Mouse (Mus musculus): ENCODE results near the gene Adamts13. TPM values are rescaled to one million over a fixed set of nuclear protein-coding genes. Genes with fewer than 3 reads are reported as not detected.

Adamts13 gene
- not detected in 2 replicates for polyA plus RNA-seq (2015; fragmentation: Nextera tagmentation; extraction: Ambion mirVana)

- no peak within 1 kb of the TSS for H3K9ac ChIP-seq
- H3K9me3 ChIP-seq = no peaks in the 10 kb centered on the region
Observed at GRCm38 (mm10) chr2:26973116-26973515, at the start of gene Adamts13. Gene Adamts13, plus strand, starts transcription at chr2:26973416.

GRCm38 (mm10) chr2:26927745-26928476 is 45.3 kb upstream of the Adamts13 start:
- no peak for ATAC-seq (ENCODE audit: low FRiP score, low read depth)
- Histone ChIP-seq H3K27ac (replicated peaks) (no peak overlapping the region), H3K4me2 (no peak overlapping the region), H3K36me3 (peaks cover 58% of the 10 kb centered on the region), H3K4me1 (replicated peaks) (peaks cover 25% of the 10 kb centered on the region), H3K9me3 (no peaks in the 10 kb centered on the region), H3K4me3 (no peak overlapping the region), H3K27me3 (no peaks in the 10 kb centered on the region), H3K9ac (no peak overlapping the region)
- WGBS = 91% methylated on average over 6 of the region's 6 CpGs

More at GRCm38 (mm10) chr2:26973116-26973515, at the start of gene Adamts13:
- no peak for ATAC-seq (ENCODE audit: low FRiP score, low read depth)
- no peaks in the 10 kb centered on the region for H3K4me1 ChIP-seq (replicated peaks)
- no peak within 1 kb of the TSS for H3K27ac ChIP-seq (replicated peaks)
- H3K27me3 ChIP-seq = no peaks in the 10 kb centered on the region
- no peaks in the 10 kb centered on the region for H3K36me3 ChIP-seq
- 70% methylated on average over 3 of the region's 3 CpGs for WGBS
- H3K4me2 ChIP-seq = no peak within 1 kb of the TSS
- H3K4me3 ChIP-seq = no peak within 1 kb of the TSS

DNA sequence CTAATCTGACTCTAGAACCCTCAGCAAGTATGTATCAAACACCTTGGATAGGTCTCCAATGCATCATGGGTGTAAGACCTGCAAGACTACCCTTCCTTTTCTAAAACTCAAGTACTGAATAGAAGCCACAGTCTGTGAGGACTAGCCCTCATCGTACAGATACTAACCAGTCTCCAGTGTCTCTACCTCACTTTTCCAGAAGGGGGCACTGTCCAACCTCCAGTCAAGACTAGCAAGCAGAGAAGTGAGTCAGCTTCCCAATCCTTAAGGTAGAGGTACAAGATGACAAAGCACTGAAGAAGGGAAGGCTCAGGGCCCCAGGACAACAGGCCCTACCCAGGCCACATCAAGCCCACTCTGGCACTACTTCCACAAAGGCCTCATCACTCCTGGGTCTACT is 42.8 kb upstream of the Adamts13 start:
- Histone ChIP-seq H3K9me3 (no peaks in the 10 kb centered on the region), H3K27ac (replicated peaks) (no peak overlapping the region), H3K27me3 (no peaks in the 10 kb centered on the region), H3K36me3 (peaks cover 35% of the 10 kb centered on the region), H3K4me3 (no peak overlapping the region), H3K4me2 (no peak overlapping the region), H3K4me1 (replicated peaks) (peaks cover 25% of the 10 kb centered on the region), H3K9ac (no peak overlapping the region)
- WGBS = 33% methylated on average over 1 of the region's 1 CpGs
- no peak for ATAC-seq (ENCODE audit: low FRiP score, low read depth)

DNA sequence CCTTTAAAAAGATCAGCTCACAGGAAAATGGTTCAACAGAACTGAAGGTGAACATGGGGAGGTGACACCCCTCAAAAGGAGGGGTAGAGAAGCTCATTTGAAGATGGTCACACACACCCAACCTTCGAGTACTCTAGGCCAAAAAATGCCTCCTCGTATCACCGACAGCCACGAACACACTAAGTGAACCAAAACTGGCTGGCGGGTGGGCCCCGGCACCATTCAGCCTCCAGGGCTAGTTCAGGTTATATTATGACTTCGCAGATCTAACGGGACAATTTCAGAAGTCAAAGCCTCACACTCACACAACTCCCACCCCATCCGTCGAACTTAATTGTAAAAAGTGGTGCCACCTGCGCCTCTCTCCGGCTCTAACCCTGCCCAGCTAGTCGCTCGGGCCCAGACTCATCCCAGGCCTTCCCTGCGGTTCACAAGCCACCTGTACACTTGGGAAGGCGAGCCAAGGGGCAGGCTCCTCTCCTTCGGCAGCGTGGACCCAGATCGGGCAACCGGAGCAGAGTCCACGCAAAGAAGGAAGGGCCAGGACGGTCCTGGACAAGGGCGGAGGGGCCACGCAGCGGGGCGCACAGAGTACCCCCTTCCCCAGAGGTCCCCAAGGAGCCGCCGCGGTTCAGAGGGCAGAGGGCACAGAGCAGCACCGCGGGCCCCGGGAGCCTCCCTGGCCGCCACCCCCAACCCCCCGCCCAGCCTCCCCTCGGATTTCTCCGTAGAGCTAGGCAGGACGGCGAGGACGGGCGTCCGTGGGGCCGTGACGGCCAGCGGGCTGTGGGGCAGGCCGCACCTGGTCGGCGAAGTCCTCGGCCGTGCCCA is 40.5 kb upstream of the Adamts13 start:
- Histone ChIP-seq H3K27me3 (no peaks in the 10 kb centered on the region), H3K27ac (replicated peaks) (peak overlapping the region; percentile 79), H3K4me1 (replicated peaks) (peaks cover 25% of the 10 kb centered on the region), H3K4me2 (peak overlapping the region; percentile 79), H3K36me3 (peaks cover 16% of the 10 kb centered on the region), H3K9me3 (no peaks in the 10 kb centered on the region), H3K4me3 (peak overlapping the region; percentile 89), H3K9ac (peak overlapping the region; percentile 96)
- ATAC-seq (ENCODE audit: low FRiP score, low read depth) = no peak
- 3% methylated on average over 38 of the region's 49 CpGs for WGBS

DNA sequence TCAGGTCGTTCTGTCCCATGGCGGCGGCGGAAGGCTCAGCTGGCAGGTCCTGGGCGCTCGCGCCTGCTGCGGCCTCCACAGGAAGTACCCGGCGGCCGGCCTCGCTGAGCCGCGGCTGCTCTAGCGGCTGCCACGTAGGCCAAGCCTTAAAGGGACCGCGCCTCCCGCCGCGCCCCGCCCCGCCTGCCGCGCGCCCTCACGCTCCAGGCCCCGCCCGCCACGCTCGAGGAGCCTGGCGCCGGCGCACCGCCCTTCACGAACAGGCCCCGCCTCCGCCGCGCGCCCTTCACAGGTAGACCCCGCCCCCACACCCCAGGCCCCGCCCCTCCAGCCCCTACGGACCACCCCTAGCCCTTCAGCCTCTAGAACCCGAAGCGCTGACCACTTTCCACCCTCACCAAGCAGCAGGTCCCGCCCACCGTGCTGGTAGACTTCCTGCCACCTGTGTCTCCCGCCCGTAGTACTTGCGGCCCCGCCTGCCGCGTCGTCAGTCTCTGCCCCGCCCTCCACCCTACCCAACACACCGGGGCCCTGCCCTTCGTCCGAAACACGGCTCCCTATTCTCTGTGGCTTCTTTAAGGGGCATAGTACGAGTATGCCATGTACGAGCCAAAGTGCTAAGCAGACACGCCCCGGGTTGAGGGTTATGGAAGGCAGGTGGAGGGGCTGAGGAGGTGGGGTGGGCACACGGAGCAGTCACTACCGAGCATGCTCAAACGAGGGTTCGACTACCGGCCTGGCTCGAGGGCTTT is 39.7 kb upstream of the Adamts13 start, which contains the start of the genes Surf4 and Stkld1:
TSS of gene Surf4 (minus strand) at position 625 of the 752 bp plus-strand sequence.
TSS of gene Stkld1 (plus strand) at position 744 of the 752 bp plus-strand sequence.
- Histone ChIP-seq H3K27me3 (no peaks in the 10 kb centered on the region), H3K4me2 (peak within 1 kb of the TSS; percentile 79), H3K27ac (replicated peaks) (peak within 1 kb of the TSS; percentile 79), H3K9me3 (no peaks in the 10 kb centered on the region), H3K4me3 (peak within 1 kb of the TSS; percentile 89), H3K4me1 (replicated peaks) (peaks cover 25% of the 10 kb centered on the region), H3K9ac (peak within 1 kb of the TSS; percentile 96), H3K36me3 (peaks cover 11% of the 10 kb centered on the region)
- WGBS = 1% methylated on average over 58 of the region's 70 CpGs
- peak; percentile 96 for ATAC-seq (ENCODE audit: low FRiP score, low read depth)

DNA sequence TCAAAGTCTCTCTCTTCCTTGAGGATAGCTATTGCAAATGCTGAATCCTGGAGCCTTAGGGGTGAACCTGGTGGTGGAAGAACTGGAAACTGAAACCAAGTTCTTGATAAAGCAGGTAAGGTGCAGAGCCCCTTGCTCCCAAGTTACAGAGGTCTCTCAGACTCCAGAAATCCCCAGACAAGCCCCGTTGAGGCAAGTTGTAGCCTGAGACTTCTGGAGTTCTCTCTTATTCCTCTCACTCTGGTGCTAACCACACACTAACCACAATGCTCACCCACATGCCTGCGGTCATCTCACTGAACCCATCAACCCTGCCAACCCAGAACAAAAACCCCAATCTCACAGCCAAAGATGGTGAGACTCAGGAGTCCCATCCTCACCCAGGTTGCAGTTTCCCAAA is 37.9 kb upstream of the Adamts13 start:
- Histone ChIP-seq H3K27ac (replicated peaks) (no peak overlapping the region), H3K9ac (no peak overlapping the region), H3K9me3 (no peaks in the 10 kb centered on the region), H3K4me3 (no peak overlapping the region), H3K4me2 (no peak overlapping the region), H3K36me3 (peaks cover 3% of the 10 kb centered on the region), H3K4me1 (replicated peaks) (peaks cover 24% of the 10 kb centered on the region), H3K27me3 (no peaks in the 10 kb centered on the region)
- ATAC-seq (ENCODE audit: low FRiP score, low read depth) = no peak
- 98% methylated on average over 2 of the region's 2 CpGs for WGBS

GRCm38 (mm10) chr2:26936425-26936824 is 36.8 kb upstream of the Adamts13 start:
- H3K9ac ChIP-seq = no peak overlapping the region
- H3K4me1 ChIP-seq (replicated peaks) = peaks cover 12% of the 10 kb centered on the region
- H3K27me3 ChIP-seq = no peaks in the 10 kb centered on the region
- H3K36me3 ChIP-seq = no peaks in the 10 kb centered on the region
- ATAC-seq (ENCODE audit: low FRiP score, low read depth) = no peak
- H3K9me3 ChIP-seq = no peaks in the 10 kb centered on the region
- no peak overlapping the region for H3K4me2 ChIP-seq
- WGBS = 83% methylated on average over 1 of the region's 1 CpGs
- H3K27ac ChIP-seq (replicated peaks) = no peak overlapping the region
- H3K4me3 ChIP-seq = no peak overlapping the region

DNA sequence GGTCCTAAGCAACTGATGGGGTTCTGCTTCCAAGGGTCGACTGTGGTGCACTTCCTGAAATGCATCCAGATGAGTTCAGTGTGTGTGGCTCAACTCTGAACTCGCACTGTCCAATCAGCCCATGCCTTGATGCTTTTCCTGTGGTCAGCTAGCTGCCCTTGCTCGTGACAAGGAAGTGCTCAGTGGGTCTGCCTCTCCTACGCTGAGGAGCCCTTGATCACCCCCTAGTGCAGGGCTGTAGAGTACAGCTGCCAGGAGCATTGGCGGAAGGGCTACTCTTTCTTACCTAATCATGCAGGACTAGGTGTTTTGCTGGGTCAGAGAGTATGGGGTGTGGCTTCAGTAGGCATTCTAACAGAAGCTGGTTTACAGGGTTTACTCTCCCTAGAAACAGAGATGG is 31.7 kb upstream of the Adamts13 start:
- H3K4me2 ChIP-seq = no peak overlapping the region
- no peaks in the 10 kb centered on the region for H3K9me3 ChIP-seq
- no peaks in the 10 kb centered on the region for H3K4me1 ChIP-seq (replicated peaks)
- H3K9ac ChIP-seq = no peak overlapping the region
- no peak for ATAC-seq (ENCODE audit: low FRiP score, low read depth)
- H3K27ac ChIP-seq (replicated peaks) = no peak overlapping the region
- WGBS = 44% methylated on average over 5 of the region's 5 CpGs
- H3K27me3 ChIP-seq = no peaks in the 10 kb centered on the region
- no peaks in the 10 kb centered on the region for H3K36me3 ChIP-seq
- no peak overlapping the region for H3K4me3 ChIP-seq

GRCm38 (mm10) chr2:26943253-26943652 is 30.0 kb upstream of the Adamts13 start:
- no peak overlapping the region for H3K9ac ChIP-seq
- H3K4me1 ChIP-seq (replicated peaks) = no peaks in the 10 kb centered on the region
- H3K27ac ChIP-seq (replicated peaks) = no peak overlapping the region
- H3K9me3 ChIP-seq = no peaks in the 10 kb centered on the region
- H3K4me3 ChIP-seq = no peak overlapping the region
- no peak for ATAC-seq (ENCODE audit: low FRiP score, low read depth)
- no peaks in the 10 kb centered on the region for H3K36me3 ChIP-seq
- WGBS = 88% methylated on average over 3 of the region's 3 CpGs
- H3K27me3 ChIP-seq = no peaks in the 10 kb centered on the region
- no peak overlapping the region for H3K4me2 ChIP-seq

DNA sequence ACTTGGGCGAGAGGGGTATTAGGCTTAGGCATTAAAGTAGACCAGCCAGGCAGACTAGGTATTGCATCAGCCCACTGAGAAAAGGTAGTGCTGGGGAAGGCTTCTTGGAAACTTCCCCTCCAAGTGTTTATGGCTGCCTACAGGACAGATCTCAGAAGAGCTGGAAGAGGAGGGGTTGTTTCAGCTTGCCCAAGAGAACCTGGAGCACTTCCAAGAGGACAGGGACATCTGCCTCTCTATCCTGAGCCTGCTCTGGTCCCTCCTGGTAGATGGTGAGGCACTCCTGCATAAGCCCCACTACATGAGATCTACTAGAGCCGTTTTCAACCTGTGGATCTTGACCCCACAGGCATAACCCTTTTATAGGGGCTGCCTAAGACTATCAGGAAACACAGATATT is 22.8 kb upstream of the Adamts13 start:
- H3K27ac ChIP-seq (replicated peaks) = no peak overlapping the region
- 88% methylated on average over 2 of the region's 2 CpGs for WGBS
- ATAC-seq (ENCODE audit: low FRiP score, low read depth) = no peak
- peaks cover 26% of the 10 kb centered on the region for H3K36me3 ChIP-seq
- H3K9ac ChIP-seq = no peak overlapping the region
- H3K27me3 ChIP-seq = no peaks in the 10 kb centered on the region
- no peak overlapping the region for H3K4me3 ChIP-seq
- no peaks in the 10 kb centered on the region for H3K4me1 ChIP-seq (replicated peaks)
- H3K4me2 ChIP-seq = no peak overlapping the region
- no peaks in the 10 kb centered on the region for H3K9me3 ChIP-seq

DNA sequence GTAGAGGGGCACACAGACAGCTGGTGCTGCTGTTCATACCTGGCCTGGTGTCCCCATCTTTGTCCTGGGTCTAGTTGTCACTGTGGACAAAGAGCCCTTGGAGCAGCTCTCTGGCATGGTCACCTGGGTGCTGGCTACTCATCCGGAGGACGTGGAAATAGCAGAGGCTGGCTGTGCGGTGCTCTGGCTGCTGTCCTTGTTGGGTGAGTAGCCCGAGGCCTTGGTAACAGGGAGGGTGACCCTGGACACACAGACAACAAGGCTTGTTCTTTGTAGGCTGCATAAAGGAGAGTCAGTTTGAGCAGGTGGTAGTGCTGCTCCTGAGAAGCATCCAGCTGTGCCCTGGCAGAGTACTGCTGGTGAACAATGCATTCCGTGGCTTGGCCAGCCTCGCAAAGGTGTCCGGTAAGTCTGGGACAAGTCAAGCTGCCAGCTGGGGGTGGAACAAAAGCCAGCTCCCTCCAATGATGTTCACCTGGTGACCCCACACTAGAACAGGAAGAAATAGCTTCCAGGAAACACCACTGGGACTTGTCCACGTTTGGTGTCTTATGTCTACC is 21.8 kb upstream of the Adamts13 start:
- H3K9ac ChIP-seq = no peak overlapping the region
- peaks cover 36% of the 10 kb centered on the region for H3K36me3 ChIP-seq
- no peaks in the 10 kb centered on the region for H3K4me1 ChIP-seq (replicated peaks)
- no peak overlapping the region for H3K27ac ChIP-seq (replicated peaks)
- no peaks in the 10 kb centered on the region for H3K27me3 ChIP-seq
- no peak overlapping the region for H3K4me2 ChIP-seq
- no peak for ATAC-seq (ENCODE audit: low FRiP score, low read depth)
- no peak overlapping the region for H3K4me3 ChIP-seq
- 92% methylated on average over 8 of the region's 8 CpGs for WGBS
- H3K9me3 ChIP-seq = no peaks in the 10 kb centered on the region
